Mouse (Mus musculus) adrenal gland, postnatal 4 days (tissue): ENCODE data around the gene 4930535I16Rik. TPM values are rescaled to one million over a fixed set of nuclear protein-coding genes. Genes with fewer than 3 reads are reported as not detected.

ENCODE experiments used
- DNase-seq, 2 experiments: peaks; one replicate each; pipeline ENCODE4 v3.0.0; 2021 to 2022; ENCODE audit warnings: low spot score in 2 of 2, mixed read lengths in 2 of 2
- total RNA-seq, 2 experiments: library from RNA; stranded (reverse); gene quantifications; 2 replicates each; pipeline ENCODE4 v1.2.3; 2021

The 4930535I16Rik gene
- total RNA-seq, 2 experiments from 2014 or later = not detected

- DNase-seq = no peak
Observed at GRCm38 (mm10) chr4:123905126-123905668, 12.6 kb downstream of the 4930535I16Rik start.

GRCm38 (mm10) chr4:123904333-123905125 is 13.3 kb downstream of the 4930535I16Rik start, which contains the start of gene Mycbp:
Gene Mycbp, plus strand, starts transcription at chr4:123904832.
- DNase-seq = peak; percentile 100

- no peak for DNase-seq
Observed at GRCm38 (mm10) chr4:123903432-123903831, 14.4 kb downstream of the 4930535I16Rik start.

GRCm38 (mm10) chr4:123898696-123899095 is 19.1 kb downstream of the 4930535I16Rik start:
- DNase-seq = no peak

GRCm38 (mm10) chr4:123894295-123894694 is 23.5 kb downstream of the 4930535I16Rik start:
- no peak for DNase-seq

GRCm38 (mm10) chr4:123893726-123894125 is 24.1 kb downstream of the 4930535I16Rik start:
- no peak for DNase-seq

Other genes with a start within 250 kb of the 4930535I16Rik start
- gene Macf1, start 233.7 kb downstream of the 4930535I16Rik start, total RNA-seq = 100 to 1,000 TPM; 176 to 202 TPM
- gene Ndufs5, start 199.8 kb downstream of the 4930535I16Rik start, total RNA-seq = 100 to 1,000 TPM; 170 to 195 TPM
- 10 to 100 TPM; 47.0 to 53.5 TPM for gene Akirin1, start 167.7 kb downstream of the 4930535I16Rik start, total RNA-seq
- gene Rhbdl2, start 130.1 kb downstream of the 4930535I16Rik start, total RNA-seq = 1 to 10 TPM; 2.3 to 3.2 TPM
- not detected for gene 4933427I04Rik, start 58.3 kb downstream of the 4930535I16Rik start, total RNA-seq
- gene Mycbp, start 13.2 kb downstream of the 4930535I16Rik start, total RNA-seq = 10 to 100 TPM; 48.5 to 51.5 TPM
- gene Rragc, start 576 bp downstream of the 4930535I16Rik start, total RNA-seq = 10 to 100 TPM; 69.0 to 70.6 TPM